Mouse (Mus musculus) forebrain, embryonic 14.5 days (tissue): ENCODE measurements around the gene Acp4. TPM values are rescaled to one million over a fixed set of nuclear protein-coding genes. Genes with fewer than 3 reads are reported as not detected.

Experiments used
- polyA plus RNA-seq: library from polyadenylated mRNA; unstranded; fragments of >200 nt; fragmentation: Nextera tagmentation; extraction: Ambion mirVana; gene quantifications from 2 replicates; pipeline ENCODE4 v1.2.1, GENCODE M21; 2014

Gene Acp4
- polyA plus RNA-seq, 1 experiment from 2014 or later, result not detected

Other genes starting within 250 kb of the Acp4 start
- gene Klk1b26, start 245.2 kb downstream of the Acp4 start, polyA plus RNA-seq, result not detected in 2 replicates
- gene Klk1b27, start 205.1 kb downstream of the Acp4 start, polyA plus RNA-seq, result not detected in 2 replicates
- gene Klk1b21, start 155.1 kb downstream of the Acp4 start, polyA plus RNA-seq, result not detected in 2 replicates
- not detected in 2 replicates for gene Klk1b22, start 144.7 kb downstream of the Acp4 start, polyA plus RNA-seq
- not detected in 2 replicates for gene Klk1b16, start 120.6 kb downstream of the Acp4 start, polyA plus RNA-seq
- not detected in 2 replicates for gene Klk1b24, start 69.1 kb downstream of the Acp4 start, polyA plus RNA-seq
- gene Klk1b3, start 59.2 kb downstream of the Acp4 start, polyA plus RNA-seq, result not detected in 2 replicates
- not detected in 2 replicates for gene Klk1b4, start 49.9 kb downstream of the Acp4 start, polyA plus RNA-seq
- gene Klk1b5, start 41.4 kb downstream of the Acp4 start, polyA plus RNA-seq, result not detected in 2 replicates
- gene Klk1, start 32.0 kb downstream of the Acp4 start, polyA plus RNA-seq, result not detected in 2 replicates
- not detected in 2 replicates for gene Gm36864, start 21.2 kb downstream of the Acp4 start, polyA plus RNA-seq
- gene 1700028J19Rik, start 10.7 kb downstream of the Acp4 start, polyA plus RNA-seq, result 1.9 and 2.4 TPM in 2 replicates
- gene 2410002F23Rik, start 10.7 kb downstream of the Acp4 start, polyA plus RNA-seq, result 162 and 186 TPM in 2 replicates
- gene Gm15517, start 4.1 kb upstream of the Acp4 start, polyA plus RNA-seq, result not detected in 2 replicates
- 3.7 and 4.5 TPM in 2 replicates for gene Clec11a, start 49.5 kb upstream of the Acp4 start, polyA plus RNA-seq
- gene Shank1, start 52.9 kb upstream of the Acp4 start, polyA plus RNA-seq, result 9.5 and 15.1 TPM in 2 replicates
- 19.0 and 25.3 TPM in 2 replicates for gene Syt3, start 126.7 kb upstream of the Acp4 start, polyA plus RNA-seq
- gene 1700008O03Rik, start 128.4 kb upstream of the Acp4 start, polyA plus RNA-seq, result 0.63 and 0.86 TPM in 2 replicates
- 20.8 and 22.1 TPM in 2 replicates for gene Lrrc4b, start 171.6 kb upstream of the Acp4 start, polyA plus RNA-seq
- gene Aspdh, start 208.0 kb upstream of the Acp4 start, polyA plus RNA-seq, result 5.3 TPM in 2 replicates
- gene Josd2, start 210.6 kb upstream of the Acp4 start, polyA plus RNA-seq, result 49.3 and 50.5 TPM in 2 replicates
- 147 and 154 TPM in 2 replicates for gene Emc10, start 239.2 kb upstream of the Acp4 start, polyA plus RNA-seq
- gene Fam71e1, start 239.2 kb upstream of the Acp4 start, polyA plus RNA-seq, result 13.0 and 24.0 TPM in 2 replicates